8 mouse cellular contexts compared by ENCODE assay signal in the genomic region with DNA sequence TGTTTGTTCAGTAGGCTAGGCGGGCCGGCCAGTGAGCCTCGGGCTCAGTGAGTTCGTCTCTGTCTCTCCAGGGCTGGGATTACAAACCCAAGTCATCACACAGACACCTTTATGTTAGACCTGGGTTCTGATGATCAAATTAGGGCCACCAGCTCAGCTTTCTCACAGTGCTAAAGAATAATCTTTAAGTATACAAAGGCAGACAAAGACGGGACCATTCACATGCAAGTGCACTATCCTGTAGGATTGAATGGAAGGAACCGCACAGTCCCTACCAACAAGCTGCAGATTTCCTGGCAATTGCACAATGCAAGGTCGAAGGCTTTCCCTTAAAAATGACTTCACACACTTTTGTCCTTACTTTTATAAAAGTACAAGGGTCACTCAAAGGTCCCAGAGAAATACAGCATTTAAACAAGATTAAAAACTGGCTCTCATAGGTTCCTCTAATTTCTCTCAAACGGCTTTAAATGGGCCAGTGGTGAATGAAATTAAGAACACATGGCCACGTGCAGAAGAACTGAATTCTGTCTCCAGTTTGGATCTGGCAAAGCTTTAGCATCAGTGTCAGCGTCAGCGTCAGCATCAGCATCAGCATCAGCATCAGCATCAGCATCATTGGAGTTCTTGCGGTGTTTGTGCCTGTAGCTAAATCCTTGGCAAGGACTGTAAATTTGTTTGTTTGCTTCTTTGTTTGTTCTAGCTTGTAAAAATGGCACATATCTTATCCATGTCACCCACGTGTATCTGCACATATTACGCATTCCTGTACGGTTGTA.
DNase-seq lines count a peak whose midpoint lies in the region; ATAC-seq and TF ChIP-seq lines count a peak whose summit lies in the region.

No protein-coding gene starts in this region.

- H3K27ac ChIP-seq in layer of hippocampus, adult 2 months, result peak overlapping the region; percentile 94
- no peak overlapping the region for H3K27ac ChIP-seq in embryonic facial prominence, embryonic 13.5 days
- no peak overlapping the region for H3K27ac ChIP-seq in hindbrain, embryonic 11.5 days (ENCODE audit: low read depth, low read length)
- H3K27ac ChIP-seq in midbrain, embryonic 14.5 days (replicated peaks; ENCODE audit: low read depth, low read length), result peak overlapping the region; percentile 69

- no peak for TF ChIP-seq CTCF in layer of hippocampus, adult 2 months (conservative IDR thresholded peaks at IDR 0.05)

- peak overlapping the region; percentile 60 for H3K9ac ChIP-seq in embryonic facial prominence, embryonic 13.5 days
- H3K9ac ChIP-seq in hindbrain, embryonic 11.5 days (ENCODE audit: low read depth, low read length), result peak overlapping the region; percentile 29; the same call in 1 of the 2 replicates
- peak overlapping the region; percentile 13 for H3K9ac ChIP-seq in midbrain, embryonic 14.5 days (replicated peaks; ENCODE audit: low read length)

- no peak for DNase-seq in layer of hippocampus, adult 2 months (ENCODE audit: low spot score in 2 of 2)
- DNase-seq in layer of hippocampus, adult 9-11 months, result no peak
- peak; percentile 16 for DNase-seq in hindbrain, embryonic 11.5 days (ENCODE audit: low spot score)
- DNase-seq in midbrain, embryonic 14.5 days, result no peak
- DNase-seq in cerebellum, adult 9-11 months, result no peak
- no peak for DNase-seq in thymus, postnatal 10 days (ENCODE audit: low spot score in 2 of 2)
- DNase-seq in c-Kit-positive CD71-positive TER-119-positive erythroid progenitor cells, embryonic 14.5 days (ENCODE audit: low spot score), result no peak

- no peaks in the 10 kb centered on the region for H3K36me3 ChIP-seq in embryonic facial prominence, embryonic 13.5 days
- no peaks in the 10 kb centered on the region for H3K36me3 ChIP-seq in hindbrain, embryonic 11.5 days (ENCODE audit: control insufficient read depth, insufficient read depth, low read length)
- H3K36me3 ChIP-seq in midbrain, embryonic 14.5 days (ENCODE audit: control insufficient read depth, insufficient read depth, low read length), result no peaks in the 10 kb centered on the region

- no peaks in the 10 kb centered on the region for H3K9me3 ChIP-seq in embryonic facial prominence, embryonic 13.5 days
- H3K9me3 ChIP-seq in hindbrain, embryonic 11.5 days (ENCODE audit: control insufficient read depth, low read length), result no peaks in the 10 kb centered on the region
- H3K9me3 ChIP-seq in midbrain, embryonic 14.5 days (ENCODE audit: control insufficient read depth, low read length), result no peaks in the 10 kb centered on the region

- peaks cover 35% of the 10 kb centered on the region for H3K27me3 ChIP-seq in embryonic facial prominence, embryonic 13.5 days
- H3K27me3 ChIP-seq in hindbrain, embryonic 11.5 days (ENCODE audit: control insufficient read depth, insufficient read depth, low read length), result no peaks in the 10 kb centered on the region
- H3K27me3 ChIP-seq in midbrain, embryonic 14.5 days (ENCODE audit: control insufficient read depth, insufficient read depth, low read length), result no peaks in the 10 kb centered on the region

- 23% methylated on average over 15 of the region's 15 CpGs for WGBS in embryonic facial prominence, embryonic 13.5 days
- 23% methylated on average over 15 of the region's 15 CpGs for WGBS in hindbrain, embryonic 11.5 days
- WGBS in midbrain, embryonic 14.5 days, result 17% methylated on average over 15 of the region's 15 CpGs

- H3K4me2 ChIP-seq in embryonic facial prominence, embryonic 13.5 days, result peak overlapping the region; percentile 77
- peak overlapping the region; percentile 47 for H3K4me2 ChIP-seq in hindbrain, embryonic 11.5 days (replicated peaks; ENCODE audit: low read depth, low read length)
- H3K4me2 ChIP-seq in midbrain, embryonic 14.5 days (ENCODE audit: low read length), result peak overlapping the region; percentile 53

- ATAC-seq in embryonic facial prominence, embryonic 13.5 days (ENCODE audit: insufficient number of reproducible peaks, insufficient read depth, low FRiP score, low TSS enrichment, low read depth), result no peak
- peak; percentile 3; the same call in 1 of the 2 replicates for ATAC-seq in hindbrain, embryonic 11.5 days (ENCODE audit: low FRiP score)
- no peak for ATAC-seq in midbrain, embryonic 14.5 days (ENCODE audit: low FRiP score, low TSS enrichment)

- peaks cover 15% of the 10 kb centered on the region for H3K4me1 ChIP-seq in embryonic facial prominence, embryonic 13.5 days
- peaks cover 2% of the 10 kb centered on the region; the same call in 1 of the 2 replicates for H3K4me1 ChIP-seq in hindbrain, embryonic 11.5 days (replicated peaks; ENCODE audit: control insufficient read depth, insufficient read depth, low read length)
- peaks cover 14% of the 10 kb centered on the region for H3K4me1 ChIP-seq in midbrain, embryonic 14.5 days (ENCODE audit: control insufficient read depth, insufficient read depth, low read length)

- H3K4me3 ChIP-seq in layer of hippocampus, adult 2 months, result peak overlapping the region; percentile 12; the same call in 1 of the 2 replicates
- peak overlapping the region; percentile 36 for H3K4me3 ChIP-seq in embryonic facial prominence, embryonic 13.5 days
- peak overlapping the region; percentile 15; the same call in 1 of the 2 replicates for H3K4me3 ChIP-seq in hindbrain, embryonic 11.5 days (ENCODE audit: low read depth, low read length)
- peak overlapping the region; percentile 20 for H3K4me3 ChIP-seq in midbrain, embryonic 14.5 days (replicated peaks; ENCODE audit: low read depth, low read length)

Comparison
In these comparisons a context has a peak if more than half of its experiments do, and no peak if none do; other contexts are left out.
1. H3K27ac ChIP-seq: peak in layer of hippocampus, adult 2 months (single experiment) and midbrain, embryonic 14.5 days (single experiment); none in embryonic facial prominence, embryonic 13.5 days (single experiment) and hindbrain, embryonic 11.5 days (single experiment).
2. Peak in every context shown above with its lines, with median percentiles within 50 percentile points of each other: H3K4me3 ChIP-seq, H3K4me2 ChIP-seq and H3K9ac ChIP-seq.